8 mouse cellular contexts compared by ENCODE assay signal in the genomic region with DNA sequence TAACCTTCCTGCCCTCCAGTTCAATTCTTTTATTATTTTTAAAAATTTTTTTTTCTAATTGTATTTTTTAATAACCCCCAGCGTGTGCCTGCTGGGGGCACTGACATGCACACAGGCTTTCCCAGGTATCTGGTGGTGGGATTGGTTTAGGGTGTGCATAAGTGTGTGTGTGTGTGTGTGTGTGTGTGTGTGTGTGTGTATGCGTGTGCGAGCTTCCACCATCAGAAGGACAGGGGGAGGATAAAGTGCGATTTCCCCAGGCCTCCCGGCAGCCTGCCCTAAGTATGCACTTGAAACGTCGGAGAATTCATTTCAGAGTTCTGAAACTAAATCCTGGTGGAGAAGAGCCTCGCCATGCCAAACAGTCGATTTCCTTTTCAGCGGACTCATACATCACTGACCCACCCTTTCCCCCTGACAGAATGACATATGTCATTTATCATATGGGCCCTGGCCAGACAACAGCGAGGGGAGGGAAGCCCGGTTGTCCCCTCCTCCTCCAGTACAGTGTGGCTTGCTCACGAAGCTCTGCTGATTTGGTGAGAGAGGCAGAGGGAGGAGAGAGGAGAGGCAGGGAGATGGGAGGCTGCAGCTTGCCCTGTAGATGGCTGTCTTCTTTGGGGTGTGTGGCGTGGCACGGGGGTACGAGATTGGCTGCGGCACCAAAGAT. TPM values are rescaled to one million over a fixed set of nuclear protein-coding genes. Genes with fewer than 3 reads are reported as not detected.
DNase-seq lines count a peak whose midpoint lies in the region; ATAC-seq lines count a peak whose summit lies in the region.

No protein-coding gene starts in this region.

- H3K4me1 ChIP-seq in hindbrain, embryonic 14.5 days (replicated peaks; ENCODE audit: control insufficient read depth, insufficient read depth, low read length) = peaks cover 69% of the 10 kb centered on the region

- WGBS in hindbrain, embryonic 14.5 days = 25% methylated on average over 17 of the region's 17 CpGs

- peak overlapping the region; percentile 67 for H3K27ac ChIP-seq in hindbrain, embryonic 14.5 days

- H3K27me3 ChIP-seq in hindbrain, embryonic 14.5 days (ENCODE audit: control insufficient read depth, insufficient read depth, low read length) = no peaks in the 10 kb centered on the region

- peak overlapping the region; percentile 47 for H3K4me2 ChIP-seq in hindbrain, embryonic 14.5 days (replicated peaks)

- H3K4me3 ChIP-seq in hindbrain, embryonic 14.5 days (replicated peaks; ENCODE audit: low read length) = peak overlapping the region; percentile 4

- H3K36me3 ChIP-seq in hindbrain, embryonic 14.5 days (replicated peaks; ENCODE audit: control insufficient read depth, insufficient read depth) = peaks cover 4% of the 10 kb centered on the region; the same call in 1 of the 2 replicates

- no peaks in the 10 kb centered on the region for H3K9me3 ChIP-seq in hindbrain, embryonic 14.5 days (ENCODE audit: control insufficient read depth, low read length)

- H3K9ac ChIP-seq in hindbrain, embryonic 14.5 days = peak overlapping the region; percentile 40

- ATAC-seq in hindbrain, embryonic 14.5 days (ENCODE audit: low FRiP score) = peak; percentile 79

- DNase-seq in adrenal gland, adult 2 months = peak; percentile 22
- no peak for DNase-seq in adrenal gland, postnatal 14 days
- peak; percentile 75 for DNase-seq in brain, adult 2 months (ENCODE audit: low read depth, low spot score)
- no peak for DNase-seq in hindbrain, embryonic 14.5 days (ENCODE audit: low spot score)
- DNase-seq in lung, postnatal 14 days = peak; percentile 20
- no peak for DNase-seq in thymus, postnatal 25 days
- no peak for DNase-seq in frontal cortex, postnatal 10 days (ENCODE audit: low spot score in 2 of 2)
- no peak for DNase-seq in urinary bladder, postnatal 14 days (ENCODE audit: low spot score)

RNA-seq across cellular contexts. Expression of gene Tshz3, which starts 9.9 kb away (rescaled TPM):
- 1 to 10 TPM; 4.2 to 4.7 TPM for total RNA-seq in adrenal gland, adult 2 months (2021)
- polyA plus RNA-seq in adrenal gland, adult 2 months (2012; rRNA removed) = 1.9 and 2.8 TPM in 2 replicates
- 5.3 and 5.8 TPM in 2 replicates for total RNA-seq in adrenal gland, postnatal 14 days (2021)
- polyA plus RNA-seq in hindbrain, embryonic 14.5 days (2014; fragmentation: Nextera tagmentation; extraction: Ambion mirVana) = 38.2 and 55.9 TPM in 2 replicates

Comparison
In these comparisons a context has a peak if more than half of its experiments do, and no peak if none do; other contexts are left out.
1. DNase-seq: peak in adrenal gland, adult 2 months (single experiment), brain, adult 2 months (single experiment) and lung, postnatal 14 days (single experiment); none in adrenal gland, postnatal 14 days (single experiment), hindbrain, embryonic 14.5 days (single experiment), thymus, postnatal 25 days (single experiment), frontal cortex, postnatal 10 days (0 of 2) and urinary bladder, postnatal 14 days (single experiment).